Mouse (Mus musculus) liver, adult 2 months (tissue): ENCODE data around the gene Plekhd1. TPM values are rescaled to one million over a fixed set of nuclear protein-coding genes. Genes with fewer than 3 reads are reported as not detected.

ENCODE experiments used
- DNase-seq: peaks from one replicate; pipeline ENCODE4 v3.0.0-alpha.2; 2011; ENCODE audit warnings: low read depth, low spot score; ENCODE audit errors: extremely low read depth
- H3K27ac ChIP-seq: fragments of 200-500 bp; replicated peaks from 2 replicates; pipeline ENCODE4 v1.5.1; 2012; ENCODE audit warnings: low read depth, mild to moderate bottlenecking, control low read depth, inconsistent platforms, low read length; ENCODE audit not compliant: insufficient read depth
- H3K27me3 ChIP-seq: fragments of 200-500 bp; 2 replicates; pipeline ENCODE4 v1.6.1; 2012; ENCODE audit warnings: mild to moderate bottlenecking, moderate library complexity, low read length, inconsistent platforms; ENCODE audit not compliant: control insufficient read depth, insufficient read depth
- H3K36me3 ChIP-seq: fragments of 200-500 bp; 2 replicates; pipeline ENCODE4 v1.6.1; 2012; ENCODE audit warnings: low read length, inconsistent platforms; ENCODE audit not compliant: control insufficient read depth, insufficient read depth
- H3K4me1 ChIP-seq: fragments of 200-500 bp; 2 replicates; pipeline ENCODE4 v1.6.1; 2011; ENCODE audit warnings: low read length; ENCODE audit not compliant: control insufficient read depth, insufficient read depth
- H3K4me3 ChIP-seq: fragments of 200-500 bp; 2 replicates; pipeline ENCODE4 v1.5.1; 2011; ENCODE audit warnings: low read depth, mild to moderate bottlenecking, control low read depth, low read length, moderate library complexity; ENCODE audit not compliant: insufficient read depth
- H3K79me2 ChIP-seq: fragments of 200-500 bp; 2 replicates; pipeline ENCODE4 v1.6.1; 2012; ENCODE audit warnings: inconsistent platforms, mild to moderate bottlenecking, low read length, moderate library complexity; ENCODE audit not compliant: control insufficient read depth, insufficient read depth
- H3K9ac ChIP-seq: fragments of 200-500 bp; 2 replicates; pipeline ENCODE4 v1.6.1; 2012; ENCODE audit warnings: low read depth, mild to moderate bottlenecking, control low read depth, inconsistent platforms, low read length
- CTCF ChIP-seq: fragments of 200-500 bp; IDR thresholded peaks from 2 replicates; pipeline ENCODE4 v1.5.1; 2011; ENCODE audit warnings: low read depth, low read length, control low read depth
- POLR2A ChIP-seq: fragments of 200-500 bp; IDR thresholded peaks from 2 replicates; pipeline ENCODE4 v1.6.1; 2011; ENCODE audit warnings: low read length, control low read depth; ENCODE audit not compliant: insufficient read depth; ENCODE audit errors: extremely low read depth
- WGBS: fragments of 180-500 bp; shearing (Covaris S2); methylation state at CpG from one replicate; pipeline ENCODE4 v1.1.7; 2018; 5-methylcytosine and 5-hydroxymethylcytosine counted together
- polyA plus RNA-seq: library from polyadenylated mRNA; depleted of rRNA; stranded (reverse); fragments of >200 nt; gene quantifications from 2 replicates; pipeline ENCODE4 v1.2.3, GENCODE M21; 2012
- total RNA-seq: library from RNA; depleted of rRNA; stranded (reverse); fragments of >200 nt; gene quantifications from 2 replicates; pipeline ENCODE4 v1.2.3, GENCODE M21; 2014

Plekhd1 gene
- total and polyA plus RNA-seq, 2 experiments: not detected

DNA sequence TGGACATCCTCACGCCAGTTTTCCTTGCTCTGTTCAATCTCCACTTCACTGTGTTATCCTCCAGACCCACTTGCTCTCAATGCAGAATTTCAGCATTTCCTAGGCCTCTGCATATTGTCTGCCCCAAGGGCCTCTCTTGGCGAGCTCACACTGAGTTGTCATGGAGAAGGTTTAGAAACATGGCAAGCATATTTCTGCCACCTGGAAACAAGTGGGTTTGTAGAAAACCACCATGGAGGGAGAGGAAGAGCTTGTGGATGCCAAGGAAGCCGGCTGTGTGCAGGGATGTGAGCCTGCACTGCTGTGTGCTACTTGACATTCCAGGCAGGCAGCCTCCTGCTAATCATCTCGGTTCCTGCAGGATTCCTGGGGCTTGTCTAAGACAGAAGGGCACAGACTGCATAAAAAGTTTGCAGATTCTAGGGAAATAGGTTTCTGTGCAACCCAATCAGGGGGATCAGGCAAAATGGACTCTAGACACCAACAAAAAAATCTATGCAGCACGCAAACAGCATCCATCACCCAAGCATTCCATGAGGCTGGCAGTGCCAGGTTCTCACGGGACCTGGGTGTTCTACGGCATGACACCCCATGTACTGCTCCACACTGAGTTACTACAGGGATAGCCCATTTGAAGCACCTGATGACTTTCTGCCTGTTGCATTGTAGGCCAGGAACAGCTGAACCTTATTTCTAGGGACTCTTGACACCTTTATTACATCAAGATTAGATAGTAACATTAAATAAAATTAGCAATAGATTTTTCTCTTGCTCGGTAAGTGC is 53.8 kb downstream of the Plekhd1 start:
- Histone ChIP-seq H3K79me2 (no peaks in the 10 kb centered on the region), H3K4me3 (no peak overlapping the region), H3K27me3 (peaks cover 3% of the 10 kb centered on the region; the same call in 1 of the 2 replicates), H3K4me1 (no peaks in the 10 kb centered on the region), H3K9ac (no peak overlapping the region), H3K27ac (no peak overlapping the region), H3K36me3 (no peaks in the 10 kb centered on the region)
- WGBS: 70% methylated on average over 8 of the region's 8 CpGs
- TF ChIP-seq POLR2A (no peak), CTCF (no peak)
- DNase-seq: no peak

DNA sequence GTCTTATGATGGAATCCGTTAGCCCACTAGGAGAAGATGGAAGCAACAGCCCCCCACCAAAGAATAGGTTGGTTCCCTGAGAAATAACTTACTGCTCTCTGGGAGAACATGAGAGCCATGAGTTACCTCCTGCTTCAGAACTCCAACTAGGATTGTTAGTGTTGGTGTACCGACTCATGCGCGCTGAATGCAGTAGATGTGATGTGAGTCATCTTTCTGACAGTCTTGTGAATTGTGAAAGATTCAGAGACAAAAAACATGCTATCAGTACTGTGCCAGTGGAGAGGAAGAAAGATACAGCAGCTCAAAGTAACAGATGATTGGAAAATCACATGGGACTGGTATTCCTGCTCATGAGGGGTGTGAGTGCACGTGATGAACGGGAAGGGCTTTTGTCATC is 59.2 kb downstream of the Plekhd1 start:
- no peak for DNase-seq
- no peaks in the 10 kb centered on the region for H3K4me1 ChIP-seq
- H3K27me3 ChIP-seq: peaks cover 3% of the 10 kb centered on the region; the same call in 1 of the 2 replicates
- no peak overlapping the region for H3K27ac ChIP-seq
- no peaks in the 10 kb centered on the region for H3K79me2 ChIP-seq
- H3K36me3 ChIP-seq: no peaks in the 10 kb centered on the region
- H3K9ac ChIP-seq: no peak overlapping the region
- no peak overlapping the region for H3K4me3 ChIP-seq
- 91% methylated on average over 6 of the region's 6 CpGs for WGBS
- TF ChIP-seq POLR2A: no peak
- no peak for TF ChIP-seq CTCF

DNA sequence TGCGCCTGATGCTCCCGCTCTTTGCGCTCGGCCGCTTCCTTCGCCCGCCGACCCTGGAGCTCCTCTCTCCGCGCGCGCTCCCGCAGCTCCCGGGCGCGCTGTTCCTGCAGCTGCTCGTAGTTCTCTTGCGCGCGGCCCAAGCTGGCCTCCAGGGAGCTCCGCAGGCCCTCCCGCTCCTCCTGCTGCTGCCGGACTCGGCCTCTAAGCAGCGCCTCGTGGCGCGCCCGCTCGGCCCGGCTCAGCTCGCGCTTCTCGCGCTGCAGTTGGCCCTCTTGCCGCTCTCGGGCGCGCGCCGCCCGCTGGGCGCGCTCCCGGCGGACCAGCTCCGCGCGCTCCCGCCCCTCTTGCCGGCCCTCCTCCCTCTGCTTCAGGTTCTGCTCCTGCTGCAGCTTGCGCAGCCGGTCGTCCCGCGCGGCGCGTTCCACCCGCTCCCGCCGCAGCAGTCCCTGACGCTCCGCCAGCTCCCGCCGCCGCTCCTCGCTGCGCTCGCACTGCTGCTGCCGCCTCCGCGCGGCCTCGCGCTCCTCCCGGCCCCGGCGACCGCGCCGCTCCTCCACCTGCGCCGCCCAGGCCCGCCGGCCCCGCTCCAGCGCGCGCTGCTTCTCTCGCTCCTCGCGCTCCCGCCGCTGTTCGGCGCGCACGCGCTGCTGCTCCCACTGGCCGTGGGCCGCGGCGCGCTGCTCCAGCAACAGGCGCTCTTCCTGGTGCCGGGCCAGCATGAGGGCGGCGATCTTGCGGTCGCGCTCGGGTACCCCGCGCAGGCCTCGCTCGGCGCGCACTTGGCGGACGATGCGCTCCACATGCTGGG is 65.6 kb downstream of the Plekhd1 start:
- Histone ChIP-seq H3K4me3 (peak overlapping the region; percentile 59; the same call in 1 of the 2 replicates), H3K36me3 (no peaks in the 10 kb centered on the region), H3K27me3 (peaks cover 27% of the 10 kb centered on the region; the same call in 1 of the 2 replicates), H3K4me1 (peaks cover 4% of the 10 kb centered on the region; the same call in 1 of the 2 replicates), H3K9ac (peak overlapping the region; percentile 67), H3K27ac (no peak overlapping the region), H3K79me2 (no peaks in the 10 kb centered on the region)
- DNase-seq: peak; percentile 35
- TF ChIP-seq CTCF (no peak), POLR2A (no peak)
- under 1% methylated on average over 113 of the region's 122 CpGs for WGBS

DNA sequence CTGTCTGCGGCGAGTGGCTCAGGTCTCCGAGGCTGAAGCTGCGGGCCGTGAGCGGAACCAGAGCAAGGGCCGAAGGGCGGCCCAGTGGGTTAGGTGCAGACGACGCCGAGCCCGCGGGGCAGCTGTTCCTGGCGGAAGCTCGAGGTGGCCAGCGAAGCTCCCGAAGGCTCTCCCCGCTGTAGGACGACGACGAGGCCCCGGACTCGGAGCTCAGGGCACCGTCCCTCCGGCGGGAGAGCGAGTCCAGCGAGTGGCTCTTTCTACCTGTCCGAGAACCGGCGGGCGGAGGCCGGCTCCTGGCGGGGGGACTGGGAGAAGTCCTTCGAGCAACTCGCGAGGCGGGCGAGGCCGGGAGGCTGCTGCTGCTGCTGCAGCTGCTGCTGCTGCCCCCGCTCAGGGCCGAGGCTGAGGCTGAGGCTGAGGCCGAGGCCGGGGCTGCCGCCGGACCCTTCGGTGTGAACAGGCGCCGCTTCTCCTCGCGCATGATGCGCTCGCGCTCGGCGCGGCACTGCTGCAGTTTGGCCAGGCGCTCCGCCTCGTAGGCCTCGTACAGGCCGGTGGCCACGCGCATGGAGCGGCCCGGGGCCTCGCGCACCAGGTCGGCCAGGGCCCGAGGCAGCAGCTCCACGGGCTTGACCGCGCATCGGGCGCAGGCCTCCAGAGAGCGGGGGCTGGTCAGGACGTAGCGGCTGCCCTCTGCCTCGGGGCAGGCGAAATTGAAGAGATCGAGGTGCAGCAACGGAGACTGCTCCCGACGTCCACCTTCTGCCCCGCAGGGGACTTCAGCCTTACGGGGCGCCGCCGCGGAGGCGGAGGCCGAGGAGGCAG is 66.4 kb downstream of the Plekhd1 start:
- Histone ChIP-seq H3K27ac (no peak overlapping the region), H3K9ac (no peak overlapping the region), H3K4me1 (peaks cover 4% of the 10 kb centered on the region; the same call in 1 of the 2 replicates), H3K79me2 (no peaks in the 10 kb centered on the region), H3K27me3 (peaks cover 27% of the 10 kb centered on the region; the same call in 1 of the 2 replicates), H3K36me3 (no peaks in the 10 kb centered on the region), H3K4me3 (peak overlapping the region; percentile 59; the same call in 1 of the 2 replicates)
- WGBS: 2% methylated on average over 88 of the region's 92 CpGs
- no peak for DNase-seq
- TF ChIP-seq CTCF (no peak), POLR2A (no peak)

DNA sequence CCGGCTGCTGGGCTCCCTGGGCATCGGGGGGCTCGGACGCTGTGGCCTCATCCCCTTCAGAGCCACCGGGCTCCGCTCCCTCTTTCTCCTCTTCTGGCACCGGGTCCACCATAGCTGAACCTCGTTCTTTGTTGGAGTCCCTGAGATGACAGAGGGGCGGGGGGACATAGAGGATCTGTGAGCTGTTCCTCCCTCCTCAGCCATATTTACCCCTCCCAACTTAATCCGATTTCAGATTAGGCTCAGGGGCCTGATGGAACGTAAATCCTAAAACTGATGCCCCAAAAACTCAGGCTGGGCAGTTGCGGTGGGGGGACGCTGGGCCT is 67.0 kb downstream of the Plekhd1 start:
- no peak for DNase-seq
- TF ChIP-seq POLR2A (no peak), CTCF (no peak)
- Histone ChIP-seq H3K27ac (no peak overlapping the region), H3K4me1 (peaks cover 4% of the 10 kb centered on the region; the same call in 1 of the 2 replicates), H3K36me3 (no peaks in the 10 kb centered on the region), H3K27me3 (peaks cover 27% of the 10 kb centered on the region; the same call in 1 of the 2 replicates), H3K4me3 (no peak overlapping the region; the same call in 1 of the 2 replicates), H3K79me2 (no peaks in the 10 kb centered on the region), H3K9ac (no peak overlapping the region)
- WGBS: 10% methylated on average over 13 of the region's 13 CpGs
